Mouse (Mus musculus): ENCODE results near the gene Sergef. TPM values are rescaled to one million over a fixed set of nuclear protein-coding genes. Genes with fewer than 3 reads are reported as not detected.

The Sergef gene
- polyA plus RNA-seq, 1 experiment from 2014 or later: 13.2 TPM

DNA sequence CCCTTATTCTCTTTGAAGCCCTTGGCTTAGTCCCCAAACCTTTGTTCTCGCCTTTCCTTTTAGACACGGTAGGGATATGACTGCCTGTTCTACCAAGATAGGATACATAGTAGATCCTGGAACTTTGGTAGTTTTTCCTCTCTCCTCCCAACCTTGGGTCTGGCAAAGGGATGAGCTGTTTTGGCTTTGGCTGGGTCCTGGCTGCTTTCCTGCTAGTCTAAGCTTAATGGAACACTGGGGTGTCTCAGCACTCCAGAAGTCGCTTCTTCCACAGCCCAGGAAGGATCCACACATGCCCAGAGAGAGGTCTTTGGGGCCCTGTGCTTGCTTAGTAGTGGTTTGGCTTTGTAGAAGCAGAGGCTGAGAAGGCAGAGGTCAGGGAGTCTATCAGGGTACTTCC is 215.7 kb downstream of the Sergef start:
- H3K27ac ChIP-seq (replicated peaks; ENCODE audit: low read depth, low read length): no peak overlapping the region
- no peak for ATAC-seq (ENCODE audit: insufficient number of reproducible peaks, low FRiP score, low TSS enrichment, low read depth)
- H3K9ac ChIP-seq (ENCODE audit: low read length): no peak overlapping the region
- no peak for DNase-seq (ENCODE audit: low spot score)
- no peaks in the 10 kb centered on the region for H3K27me3 ChIP-seq (ENCODE audit: control insufficient read depth, insufficient read depth, low read length)
- no peaks in the 10 kb centered on the region for H3K36me3 ChIP-seq (ENCODE audit: control insufficient read depth, insufficient read depth, low read length)
- no peak overlapping the region for H3K4me2 ChIP-seq (ENCODE audit: low read depth, severe bottlenecking)
- no peaks in the 10 kb centered on the region for H3K4me1 ChIP-seq (ENCODE audit: control insufficient read depth, insufficient read depth, low read length)
- 82% methylated on average over 3 of the region's 3 CpGs for WGBS
- H3K9me3 ChIP-seq (ENCODE audit: control insufficient read depth, low read length): no peaks in the 10 kb centered on the region
- no peak overlapping the region for H3K4me3 ChIP-seq (ENCODE audit: low read depth, low read length)

DNA sequence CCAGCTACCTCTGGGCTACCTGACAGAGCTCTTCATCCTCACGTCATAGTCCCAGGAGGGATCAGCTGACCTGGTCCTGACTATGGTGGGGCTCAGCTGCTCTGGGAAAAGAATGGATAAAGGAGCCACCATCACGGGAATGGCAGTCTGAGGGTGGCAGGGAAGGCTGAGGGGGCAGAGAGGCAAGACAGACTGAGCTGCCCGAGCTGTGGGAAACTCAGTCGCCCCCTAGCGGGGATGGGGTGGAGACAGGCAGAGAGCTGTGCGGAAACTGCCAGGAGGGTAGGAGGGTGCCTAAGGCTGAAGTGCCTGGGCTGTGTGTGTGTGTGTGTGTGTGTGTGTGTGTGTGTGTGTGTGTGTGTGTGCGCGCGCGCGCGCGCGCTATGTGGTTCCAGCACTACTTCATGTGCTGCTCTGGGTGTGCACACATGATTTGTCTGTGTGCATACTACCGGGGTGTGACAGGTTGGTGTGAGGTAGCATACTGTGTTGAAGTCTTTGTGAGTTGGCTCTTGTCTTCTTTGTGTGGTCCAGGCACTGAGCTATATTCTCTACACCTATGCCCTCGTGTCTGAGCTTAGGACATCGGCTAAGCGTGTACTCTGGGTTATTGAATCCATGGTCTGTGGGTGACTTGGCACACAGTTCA is 216.7 kb downstream of the Sergef start:
- Histone ChIP-seq H3K4me1 (ENCODE audit: control insufficient read depth, insufficient read depth, low read length) (no peaks in the 10 kb centered on the region), H3K4me2 (ENCODE audit: low read depth, severe bottlenecking) (no peak overlapping the region), H3K9me3 (ENCODE audit: control insufficient read depth, low read length) (no peaks in the 10 kb centered on the region), H3K36me3 (ENCODE audit: control insufficient read depth, insufficient read depth, low read length) (no peaks in the 10 kb centered on the region), H3K27me3 (ENCODE audit: control insufficient read depth, insufficient read depth, low read length) (no peaks in the 10 kb centered on the region), H3K4me3 (ENCODE audit: low read depth, low read length) (no peak overlapping the region), H3K27ac (replicated peaks; ENCODE audit: low read depth, low read length) (no peak overlapping the region), H3K9ac (ENCODE audit: low read length) (no peak overlapping the region)
- WGBS: 57% methylated on average over 18 of the region's 18 CpGs
- ATAC-seq (ENCODE audit: insufficient number of reproducible peaks, low FRiP score, low TSS enrichment, low read depth) (no peak), DNase-seq (ENCODE audit: low spot score) (peak; percentile 68)

DNA sequence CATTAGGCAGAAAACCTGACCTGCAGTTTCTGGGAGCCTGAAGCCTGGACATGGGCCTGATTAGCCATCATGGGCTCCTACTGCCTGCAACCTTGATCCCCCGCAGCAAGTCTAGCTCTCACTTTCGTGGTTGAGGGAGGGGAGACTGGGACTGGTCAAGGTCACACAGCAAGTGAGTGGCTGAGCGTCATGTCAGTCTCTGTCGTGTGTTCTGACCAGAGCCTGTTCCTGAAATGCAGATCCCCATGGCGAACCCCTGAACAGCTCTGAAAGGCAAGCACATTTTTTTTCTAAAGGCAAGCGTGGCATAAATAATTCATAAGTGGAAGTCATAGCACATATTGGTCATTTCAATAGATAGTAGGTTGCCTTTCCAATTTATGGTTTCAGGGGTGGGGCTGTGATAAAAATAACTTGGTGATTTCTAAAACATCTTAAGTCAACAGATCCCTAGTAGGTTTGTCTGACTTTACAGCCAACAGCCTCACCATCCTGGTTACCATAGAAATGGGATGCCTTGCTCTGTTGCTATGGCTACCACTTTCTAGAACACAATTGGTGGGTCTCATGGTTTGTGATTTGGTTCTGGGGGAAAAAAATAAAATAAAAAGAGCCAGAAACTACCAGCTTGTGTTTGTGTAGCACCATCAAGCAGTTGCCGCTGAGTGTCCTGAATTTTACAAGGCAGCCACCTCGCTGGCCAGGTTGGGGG is 217.4 kb downstream of the Sergef start:
- Histone ChIP-seq H3K4me1 (ENCODE audit: control insufficient read depth, insufficient read depth, low read length) (no peaks in the 10 kb centered on the region), H3K27me3 (ENCODE audit: control insufficient read depth, insufficient read depth, low read length) (no peaks in the 10 kb centered on the region), H3K4me2 (ENCODE audit: low read depth, severe bottlenecking) (no peak overlapping the region), H3K9me3 (ENCODE audit: control insufficient read depth, low read length) (no peaks in the 10 kb centered on the region), H3K36me3 (ENCODE audit: control insufficient read depth, insufficient read depth, low read length) (no peaks in the 10 kb centered on the region), H3K4me3 (ENCODE audit: low read depth, low read length) (no peak overlapping the region), H3K27ac (replicated peaks; ENCODE audit: low read depth, low read length) (no peak overlapping the region), H3K9ac (ENCODE audit: low read length) (no peak overlapping the region)
- DNase-seq (ENCODE audit: low spot score) (no peak), ATAC-seq (ENCODE audit: insufficient number of reproducible peaks, low FRiP score, low TSS enrichment, low read depth) (no peak)
- 80% methylated on average over 8 of the region's 8 CpGs for WGBS

DNA sequence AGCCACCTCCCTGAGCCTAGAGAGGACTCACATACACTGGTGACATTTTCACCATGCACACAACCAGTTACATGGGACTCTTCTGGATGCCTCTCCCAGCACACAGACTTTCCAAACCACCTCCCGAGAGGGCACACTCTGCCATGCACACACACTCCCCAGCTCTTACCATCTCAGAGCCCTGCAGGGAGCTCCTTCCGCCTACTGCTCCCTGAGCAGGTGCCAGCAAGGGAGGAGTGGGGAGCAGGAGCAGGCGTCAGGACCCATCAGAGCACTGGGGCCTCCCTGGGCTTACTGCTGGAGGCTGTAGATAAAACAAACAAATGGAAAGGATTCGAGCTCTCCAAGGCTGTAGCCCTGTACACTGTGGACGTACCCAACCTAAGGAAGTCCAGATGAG is 218.1 kb downstream of the Sergef start:
- WGBS: 51% methylated on average over 5 of the region's 5 CpGs

DNA sequence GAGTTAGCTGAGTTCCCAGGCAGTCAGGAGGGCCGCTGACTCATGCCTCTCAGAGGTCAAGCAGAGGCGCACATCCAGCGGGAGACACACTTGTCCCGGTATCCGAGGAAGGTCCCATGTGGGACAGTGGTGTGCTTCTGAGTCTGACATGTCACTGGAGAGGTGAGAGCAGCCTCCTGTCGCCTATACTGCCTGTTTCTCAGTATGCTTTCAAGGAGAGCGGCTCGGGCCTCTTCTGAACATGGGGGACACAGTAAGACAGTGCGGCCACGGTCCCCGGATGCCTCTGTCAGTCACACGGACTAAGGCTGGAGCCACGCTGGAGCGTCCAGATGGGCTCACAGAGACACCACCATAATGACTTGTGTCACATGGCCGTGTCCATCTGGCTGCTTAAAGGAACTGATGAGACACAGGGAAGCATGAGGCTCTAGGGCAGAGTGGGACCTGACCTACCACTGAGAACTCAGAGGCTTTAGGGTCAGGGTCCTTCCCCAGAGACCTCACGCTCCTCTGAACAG is 221.4 kb downstream of the Sergef start:
- Histone ChIP-seq H3K36me3 (ENCODE audit: control insufficient read depth, insufficient read depth, low read length) (no peaks in the 10 kb centered on the region), H3K27ac (replicated peaks; ENCODE audit: low read depth, low read length) (no peak overlapping the region), H3K4me2 (ENCODE audit: low read depth, severe bottlenecking) (no peak overlapping the region), H3K4me1 (ENCODE audit: control insufficient read depth, insufficient read depth, low read length) (no peaks in the 10 kb centered on the region), H3K9ac (ENCODE audit: low read length) (no peak overlapping the region), H3K9me3 (ENCODE audit: control insufficient read depth, low read length) (no peaks in the 10 kb centered on the region), H3K4me3 (ENCODE audit: low read depth, low read length) (no peak overlapping the region), H3K27me3 (ENCODE audit: control insufficient read depth, insufficient read depth, low read length) (no peaks in the 10 kb centered on the region)
- ATAC-seq (ENCODE audit: insufficient number of reproducible peaks, low FRiP score, low TSS enrichment, low read depth): no peak
- WGBS: 82% methylated on average over 16 of the region's 16 CpGs
- no peak for DNase-seq (ENCODE audit: low spot score)

More for the DNA sequence above, 218.1 kb downstream of the Sergef start:
- ATAC-seq (ENCODE audit: insufficient number of reproducible peaks, low FRiP score, low TSS enrichment, low read depth) (no peak), DNase-seq (ENCODE audit: low spot score) (no peak)
- no peak overlapping the region for H3K4me3 ChIP-seq (ENCODE audit: low read depth, low read length)
- H3K4me2 ChIP-seq (ENCODE audit: low read depth, severe bottlenecking): no peak overlapping the region
- H3K4me1 ChIP-seq (ENCODE audit: control insufficient read depth, insufficient read depth, low read length): no peaks in the 10 kb centered on the region
- no peak overlapping the region for H3K27ac ChIP-seq (replicated peaks; ENCODE audit: low read depth, low read length)
- no peaks in the 10 kb centered on the region for H3K27me3 ChIP-seq (ENCODE audit: control insufficient read depth, insufficient read depth, low read length)
- no peaks in the 10 kb centered on the region for H3K36me3 ChIP-seq (ENCODE audit: control insufficient read depth, insufficient read depth, low read length)
- H3K9me3 ChIP-seq (ENCODE audit: control insufficient read depth, low read length): no peaks in the 10 kb centered on the region
- no peak overlapping the region for H3K9ac ChIP-seq (ENCODE audit: low read length)

DNA sequence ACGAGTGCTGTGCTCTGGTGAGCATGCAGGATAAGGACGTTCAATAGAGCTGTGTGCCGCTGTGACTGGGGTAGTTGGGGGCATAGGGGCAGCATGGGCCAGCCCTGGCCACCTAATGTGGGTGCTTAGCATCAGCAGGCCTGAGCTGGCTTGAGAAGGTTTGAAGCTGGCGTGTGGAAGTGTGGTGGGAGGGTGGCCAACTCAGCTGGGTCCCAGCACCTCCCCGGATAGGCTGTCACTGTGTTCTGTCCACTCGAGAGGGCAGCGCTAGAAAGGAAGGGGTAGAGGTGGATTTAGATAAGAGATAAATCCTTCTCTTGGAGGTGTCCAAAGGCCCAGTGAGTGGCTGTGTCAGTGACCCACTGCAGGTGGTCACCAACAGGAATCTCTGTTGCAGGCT is 222.1 kb downstream of the Sergef start:
- no peak overlapping the region for H3K9ac ChIP-seq (ENCODE audit: low read length)
- no peaks in the 10 kb centered on the region for H3K4me1 ChIP-seq (ENCODE audit: control insufficient read depth, insufficient read depth, low read length)
- 78% methylated on average over 7 of the region's 7 CpGs for WGBS
- H3K4me3 ChIP-seq (ENCODE audit: low read depth, low read length): no peak overlapping the region
- H3K4me2 ChIP-seq (ENCODE audit: low read depth, severe bottlenecking): no peak overlapping the region
- H3K9me3 ChIP-seq (ENCODE audit: control insufficient read depth, low read length): no peaks in the 10 kb centered on the region
- DNase-seq (ENCODE audit: low spot score) (no peak), ATAC-seq (ENCODE audit: insufficient number of reproducible peaks, low FRiP score, low TSS enrichment, low read depth) (no peak)
- no peaks in the 10 kb centered on the region for H3K27me3 ChIP-seq (ENCODE audit: control insufficient read depth, insufficient read depth, low read length)
- no peaks in the 10 kb centered on the region for H3K36me3 ChIP-seq (ENCODE audit: control insufficient read depth, insufficient read depth, low read length)
- no peak overlapping the region for H3K27ac ChIP-seq (replicated peaks; ENCODE audit: low read depth, low read length)

DNA sequence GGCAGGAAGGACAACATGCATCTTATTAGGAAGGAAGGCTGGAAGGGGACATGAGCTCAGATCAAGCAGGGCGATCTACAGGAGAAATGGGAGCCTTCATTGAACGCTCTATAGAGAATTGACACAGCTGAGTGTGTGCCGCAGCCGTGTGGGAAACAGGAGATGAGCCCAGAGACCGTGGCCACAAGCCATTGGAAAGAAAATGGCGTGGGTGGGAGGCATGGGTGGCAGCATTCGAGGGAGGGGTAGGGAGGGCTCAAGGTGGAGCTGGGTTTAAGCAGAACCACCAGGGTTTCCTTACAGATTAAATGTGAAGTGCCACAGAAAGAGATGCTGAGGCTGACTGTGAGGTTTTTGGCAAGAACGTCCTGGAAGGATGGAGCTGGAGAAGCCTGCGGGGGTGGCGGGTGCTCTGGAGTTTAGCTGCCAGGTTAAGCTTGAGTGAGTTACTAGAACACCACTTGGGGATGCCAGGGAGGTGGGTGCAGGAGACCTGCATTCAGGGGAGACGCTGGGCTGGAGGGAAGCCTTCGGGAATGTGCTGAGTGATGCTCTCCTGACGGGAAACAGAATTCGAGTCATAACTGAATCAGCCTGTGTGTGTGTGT is 223.7 kb downstream of the Sergef start:
- Histone ChIP-seq H3K27ac (replicated peaks; ENCODE audit: low read depth, low read length) (no peak overlapping the region), H3K9me3 (ENCODE audit: control insufficient read depth, low read length) (no peaks in the 10 kb centered on the region), H3K4me1 (ENCODE audit: control insufficient read depth, insufficient read depth, low read length) (no peaks in the 10 kb centered on the region), H3K4me3 (ENCODE audit: low read depth, low read length) (no peak overlapping the region), H3K27me3 (ENCODE audit: control insufficient read depth, insufficient read depth, low read length) (no peaks in the 10 kb centered on the region), H3K9ac (ENCODE audit: low read length) (no peak overlapping the region), H3K4me2 (ENCODE audit: low read depth, severe bottlenecking) (no peak overlapping the region), H3K36me3 (ENCODE audit: control insufficient read depth, insufficient read depth, low read length) (no peaks in the 10 kb centered on the region)
- WGBS: 87% methylated on average over 14 of the region's 14 CpGs
- ATAC-seq (ENCODE audit: insufficient number of reproducible peaks, low FRiP score, low TSS enrichment, low read depth) (no peak), DNase-seq (ENCODE audit: low spot score) (no peak)

DNA sequence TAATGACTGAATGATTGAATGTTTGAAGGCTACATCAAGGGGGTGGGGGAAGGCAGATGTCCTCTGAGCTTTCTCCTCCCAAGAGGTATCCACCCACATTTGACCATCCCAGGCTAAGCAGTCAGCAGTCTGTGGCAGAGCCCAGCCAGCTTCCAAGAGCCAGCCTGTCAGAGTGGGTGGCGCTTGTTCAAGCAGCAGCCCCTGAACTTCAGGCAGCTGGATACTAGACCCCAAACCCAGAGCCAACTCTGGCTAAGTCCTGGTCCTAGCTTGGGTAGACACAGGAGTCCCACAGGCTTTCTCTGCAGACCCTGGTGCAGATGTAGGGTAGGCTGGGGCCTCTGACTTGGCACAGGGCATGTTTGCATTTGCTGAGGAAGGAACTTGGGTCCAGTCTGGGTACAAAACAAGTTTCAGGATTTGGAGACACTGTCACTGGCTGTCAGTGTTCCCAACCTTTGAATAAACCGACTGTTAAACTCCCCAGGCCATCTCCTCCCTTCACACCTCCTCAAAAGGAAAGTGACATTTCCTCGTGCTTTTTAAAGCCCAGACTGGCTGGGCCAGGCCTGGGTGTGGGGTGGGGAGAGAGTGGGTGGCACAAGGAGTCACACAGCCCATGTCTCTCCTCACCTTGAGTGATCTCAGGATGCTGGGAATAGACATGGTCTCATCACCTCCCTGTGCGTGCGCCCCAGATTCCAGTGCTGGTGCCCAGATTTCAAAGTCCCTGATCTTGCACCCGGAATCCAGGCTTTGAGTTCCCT is 225.5 kb downstream of the Sergef start:
- DNase-seq (ENCODE audit: low spot score) (no peak), ATAC-seq (ENCODE audit: insufficient number of reproducible peaks, low FRiP score, low TSS enrichment, low read depth) (no peak)
- H3K9ac ChIP-seq (ENCODE audit: low read length): no peak overlapping the region; the same call in 1 of the 2 replicates
- H3K36me3 ChIP-seq (ENCODE audit: control insufficient read depth, insufficient read depth, low read length): no peaks in the 10 kb centered on the region
- H3K27ac ChIP-seq (replicated peaks; ENCODE audit: low read depth, low read length): no peak overlapping the region
- WGBS: 57% methylated on average over 6 of the region's 6 CpGs
- no peaks in the 10 kb centered on the region for H3K9me3 ChIP-seq (ENCODE audit: control insufficient read depth, low read length)
- no peak overlapping the region for H3K4me2 ChIP-seq (ENCODE audit: low read depth, severe bottlenecking)
- no peaks in the 10 kb centered on the region for H3K4me1 ChIP-seq (ENCODE audit: control insufficient read depth, insufficient read depth, low read length)
- no peak overlapping the region for H3K4me3 ChIP-seq (ENCODE audit: low read depth, low read length)
- no peaks in the 10 kb centered on the region for H3K27me3 ChIP-seq (ENCODE audit: control insufficient read depth, insufficient read depth, low read length)

All from limb, embryonic 11.5 days (tissue).